Mouse (Mus musculus) kidney, adult 11 months (tissue): ENCODE measurements around the gene Hmgb4.

Experiments used
- DNase-seq: peaks from one replicate; pipeline ENCODE4 v3.0.0; 2022

Hmgb4 gene

GRCm38 (mm10) chr4:128217991-128218595 is 42.7 kb downstream of the Hmgb4 start:
- DNase-seq = no peak
